Mouse (Mus musculus) kidney, embryonic 15.5 days (tissue): ENCODE measurements around the gene Spint1. TPM values are rescaled to one million over a fixed set of nuclear protein-coding genes. Genes with fewer than 3 reads are reported as not detected.

Source experiments
- ATAC-seq: fragments of 200-750 bp; cut with Nextera tagmentation; replicated peaks from 2 replicates; pipeline ENCODE4 v1.8.0; 2017; ENCODE audit warnings: moderate TSS enrichment; ENCODE audit not compliant: low FRiP score
- H3K27ac ChIP-seq: fragments of 300-500 bp; sonication (generic); 2 replicates; pipeline ENCODE4 v1.5.1; 2015; ENCODE audit warnings: mild to moderate bottlenecking, inconsistent platforms
- H3K27me3 ChIP-seq: fragments of 300-500 bp; sonication (generic); 2 replicates; pipeline ENCODE4 v1.6.1; 2015; ENCODE audit warnings: inconsistent platforms
- H3K36me3 ChIP-seq: fragments of 300-500 bp; sonication (generic); 2 replicates; pipeline ENCODE4 v1.6.1; 2015; ENCODE audit warnings: inconsistent platforms
- H3K4me1 ChIP-seq: fragments of 300-500 bp; sonication (generic); 2 replicates; pipeline ENCODE4 v1.6.1; 2015; ENCODE audit warnings: inconsistent platforms
- H3K4me2 ChIP-seq: fragments of 300-500 bp; sonication (generic); 2 replicates; pipeline ENCODE4 v1.6.1; 2015; ENCODE audit warnings: moderate library complexity, mild to moderate bottlenecking, inconsistent platforms
- H3K4me3 ChIP-seq: fragments of 300-500 bp; sonication (generic); replicated peaks from 2 replicates; pipeline ENCODE4 v1.5.1; 2015; ENCODE audit warnings: mild to moderate bottlenecking, inconsistent platforms
- H3K9ac ChIP-seq: fragments of 300-500 bp; sonication (generic); 2 replicates; pipeline ENCODE4 v1.6.1; 2015; ENCODE audit warnings: mild to moderate bottlenecking, inconsistent platforms
- H3K9me3 ChIP-seq: fragments of 300-500 bp; sonication (generic); replicated peaks from 2 replicates; pipeline ENCODE4 v1.6.1; 2016; ENCODE audit warnings: inconsistent platforms
- WGBS: fragments of 180-500 bp; shearing (Covaris S2); methylation state at CpG from one replicate; pipeline ENCODE4 v1.1.7; 2015; ENCODE audit warnings: mixed read lengths; 5-methylcytosine and 5-hydroxymethylcytosine counted together
- polyA plus RNA-seq: library from polyadenylated mRNA; unstranded; fragments of >200 nt; fragmentation: Nextera tagmentation; extraction: Ambion mirVana; gene quantifications from 2 replicates; pipeline ENCODE4 v1.2.1, GENCODE M21; 2015

Spint1 gene
- polyA plus RNA-seq, 1 experiment from 2014 or later, result 34.3 TPM

DNA sequence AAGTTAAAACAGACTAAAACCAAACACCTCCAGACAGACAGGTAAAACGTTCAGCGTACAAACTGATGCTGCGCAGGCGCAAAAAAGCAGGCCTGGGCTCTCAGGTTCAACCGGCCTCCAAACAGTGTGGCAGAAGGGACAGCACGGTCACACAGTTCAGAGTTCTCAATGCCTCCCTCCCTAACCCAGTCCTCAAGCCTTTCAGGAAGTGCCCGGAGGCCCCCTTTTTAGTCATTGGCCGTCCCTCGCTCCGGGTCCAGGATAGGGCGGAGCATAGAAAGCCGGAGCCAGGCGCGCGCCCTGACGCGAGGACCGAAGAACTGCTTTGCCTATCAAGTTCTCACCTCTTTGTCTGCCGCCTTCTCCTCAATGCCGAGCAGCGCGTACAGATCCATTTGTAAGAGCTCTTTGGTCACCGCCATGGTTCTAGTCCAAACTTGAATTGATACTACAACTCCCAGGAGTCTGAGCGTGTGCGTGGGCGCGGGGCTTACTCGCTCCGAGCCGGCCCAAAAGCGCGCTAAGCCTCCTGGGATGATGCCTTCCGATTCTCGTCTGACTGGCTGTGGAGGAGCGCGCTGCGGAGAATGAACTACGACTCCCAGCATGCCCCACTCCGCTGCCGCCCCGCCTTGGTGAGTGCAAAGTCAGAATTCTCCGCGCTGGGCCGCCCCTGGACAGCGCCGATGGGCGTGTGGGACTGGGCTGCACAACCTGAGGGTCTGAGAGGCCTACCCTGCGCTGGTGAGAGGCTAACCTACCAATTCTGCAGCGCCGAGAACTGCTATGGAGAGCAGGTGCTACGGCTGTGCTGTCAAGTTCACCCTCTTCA is 28.6 kb upstream of the Spint1 start, which contains the start of the genes Zfyve19 and Dnajc17:
Gene Zfyve19, plus strand, starts transcription at position 274 of the 832 bp plus-strand sequence.
Gene Dnajc17, minus strand, starts transcription at position 452 of the 832 bp plus-strand sequence.
- Histone ChIP-seq H3K4me1 (peaks cover 23% of the 10 kb centered on the region), H3K4me2 (peak within 1 kb of the TSS; percentile 69)
- under 1% methylated on average over 51 of the region's 51 CpGs for WGBS

DNA sequence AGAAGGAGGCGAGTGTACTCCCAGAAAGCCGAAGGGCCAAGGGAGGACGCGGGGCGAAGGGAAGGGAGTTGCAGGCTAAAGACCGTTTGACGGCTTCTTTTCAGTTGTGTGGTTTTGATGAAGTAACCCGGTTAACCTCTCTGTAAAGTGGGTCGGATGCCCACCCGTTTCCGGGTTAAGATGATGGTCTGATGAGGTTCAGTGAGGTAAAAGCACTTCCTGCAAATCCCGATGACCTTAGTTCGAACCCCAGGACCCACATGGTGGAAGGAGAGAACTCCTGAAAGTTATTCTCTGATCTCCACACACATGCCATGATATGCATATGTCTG is 28.0 kb upstream of the Spint1 start:
- Histone ChIP-seq H3K4me2 (peak overlapping the region; percentile 69), H3K27ac (peak overlapping the region; percentile 93), H3K4me3 (peak overlapping the region; percentile 65), H3K36me3 (peaks cover 36% of the 10 kb centered on the region), H3K27me3 (no peaks in the 10 kb centered on the region), H3K9me3 (no peaks in the 10 kb centered on the region), H3K4me1 (peaks cover 18% of the 10 kb centered on the region), H3K9ac (peak overlapping the region; percentile 63)
- under 1% methylated on average over 13 of the region's 13 CpGs for WGBS
- 0 out of 2 replicates have a peak, but pooled peaks have one; percentile 0 for ATAC-seq

More for the DNA sequence above, 28.6 kb upstream of the Spint1 start, which contains the start of the genes Zfyve19 and Dnajc17:
- H3K9ac ChIP-seq, result peak within 1 kb of the TSS; percentile 64
- peak; percentile 98 for ATAC-seq
- H3K4me3 ChIP-seq, result peak within 1 kb of the TSS; percentile 65
- H3K27ac ChIP-seq, result peak within 1 kb of the TSS; percentile 93
- H3K36me3 ChIP-seq, result peaks cover 32% of the 10 kb centered on the region
- H3K27me3 ChIP-seq, result no peaks in the 10 kb centered on the region
- no peaks in the 10 kb centered on the region for H3K9me3 ChIP-seq

DNA sequence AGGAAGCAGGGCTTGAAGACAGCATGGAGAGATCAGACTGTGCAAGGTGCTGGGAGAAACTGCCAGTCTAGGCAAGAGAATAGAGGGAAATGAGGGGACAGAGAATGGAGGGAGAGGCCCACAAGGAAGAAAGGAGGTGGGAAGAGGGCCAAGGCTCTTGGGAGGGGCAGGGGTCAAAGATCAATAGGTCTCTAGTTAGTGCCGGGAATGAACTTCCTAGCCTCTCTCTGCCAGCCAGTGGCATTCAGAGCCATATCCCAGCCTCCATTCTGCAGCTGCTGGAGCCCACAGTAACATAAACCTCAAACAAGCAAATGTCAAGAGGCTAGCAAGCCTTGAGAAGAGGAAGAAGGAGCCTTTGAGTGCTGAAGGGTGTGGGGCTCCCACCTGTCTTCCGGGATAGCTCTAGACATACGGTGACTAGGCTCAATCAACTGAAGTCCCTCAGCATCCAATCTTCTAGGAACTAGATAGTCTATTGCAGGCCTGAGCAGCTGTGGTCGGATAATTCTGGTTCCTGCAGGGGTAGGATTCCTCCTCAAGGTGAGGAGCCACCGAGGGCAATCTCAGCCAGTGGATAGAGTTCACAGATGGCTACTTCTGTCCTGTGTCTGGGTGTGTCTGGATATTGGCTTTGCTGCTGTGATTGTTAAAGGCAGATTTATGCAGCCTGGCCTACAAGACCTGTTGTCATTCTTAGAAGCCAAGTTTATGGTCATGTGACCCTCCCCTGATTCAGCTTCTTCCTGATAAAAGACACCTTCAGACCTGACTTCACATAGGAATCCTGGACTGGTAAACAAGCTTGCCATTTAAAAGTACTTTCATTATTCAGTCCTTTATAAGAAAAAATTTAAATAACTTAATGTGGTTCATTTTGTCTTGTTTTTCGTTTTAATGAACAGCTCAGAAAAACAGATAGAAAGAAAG is 7.1 kb upstream of the Spint1 start, which contains the start of gene Ppp1r14d:
Gene Ppp1r14d, minus strand, starts transcription at position 132 of the 930 bp plus-strand sequence.
- no peak within 1 kb of the TSS for H3K9ac ChIP-seq
- ATAC-seq, result no peak
- no peak within 1 kb of the TSS for H3K4me2 ChIP-seq
- H3K9me3 ChIP-seq, result no peaks in the 10 kb centered on the region
- 65% methylated on average over 6 of the region's 6 CpGs for WGBS
- 0 out of 2 replicates have a peak, but pooled peaks cover 2% of the 10 kb centered on the region for H3K4me1 ChIP-seq
- H3K27ac ChIP-seq, result no peak within 1 kb of the TSS
- H3K27me3 ChIP-seq, result no peaks in the 10 kb centered on the region; the same call in 1 of the 2 replicates
- no peak within 1 kb of the TSS for H3K4me3 ChIP-seq
- H3K36me3 ChIP-seq, result no peaks in the 10 kb centered on the region

DNA sequence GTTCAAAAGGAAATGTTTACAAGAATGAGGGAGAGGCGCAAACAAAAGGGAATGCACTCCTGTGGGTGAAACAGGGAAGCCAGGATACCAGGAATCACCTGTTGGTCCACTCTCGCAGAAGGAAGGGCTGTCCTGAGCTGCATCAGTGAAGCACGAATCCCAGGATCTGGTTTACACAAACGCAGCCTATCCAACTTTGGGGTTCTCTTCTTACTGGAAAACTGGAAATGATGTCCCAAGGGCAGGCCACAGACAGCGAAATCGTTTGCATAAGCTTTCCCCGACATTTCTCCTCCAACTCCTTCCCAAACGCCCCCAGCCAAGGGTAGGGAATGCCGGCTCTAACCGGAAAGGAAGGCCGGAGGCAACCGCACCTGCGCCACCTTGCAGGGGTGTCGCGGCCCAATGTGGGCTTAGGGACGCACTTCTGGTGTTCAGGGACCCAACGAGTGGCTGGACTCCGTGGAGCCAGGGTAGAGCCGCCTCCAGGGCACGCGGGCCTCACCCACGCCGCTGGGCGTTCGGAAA is 416 bp upstream of the Spint1 start:
- WGBS, result 5% methylated on average over 25 of the region's 25 CpGs
- Histone ChIP-seq H3K4me3 (peak overlapping the region; percentile 63), H3K27me3 (peaks cover 50% of the 10 kb centered on the region), H3K4me2 (peak overlapping the region; percentile 93), H3K4me1 (peaks cover 23% of the 10 kb centered on the region), H3K9ac (peak overlapping the region; percentile 48), H3K27ac (peak overlapping the region; percentile 82), H3K9me3 (no peaks in the 10 kb centered on the region), H3K36me3 (no peaks in the 10 kb centered on the region)
- ATAC-seq, result no peak; the same call in 1 of the 2 replicates

DNA sequence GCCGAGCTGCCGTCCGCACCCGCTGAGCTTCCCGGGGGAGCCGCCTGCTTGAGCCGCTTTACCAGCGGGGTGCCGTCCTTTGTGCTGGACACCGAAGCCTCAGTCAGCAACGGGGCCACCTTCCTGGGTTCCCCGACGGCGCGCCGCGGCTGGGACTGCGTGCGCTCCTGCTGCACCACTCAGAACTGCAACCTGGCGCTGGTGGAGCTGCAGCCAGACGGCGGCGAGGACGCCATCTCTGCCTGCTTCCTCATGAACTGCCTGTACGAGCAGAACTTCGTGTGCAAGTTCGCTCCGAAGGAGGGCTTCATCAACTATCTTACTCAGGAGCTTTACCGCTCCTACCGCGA is 684 bp downstream of the Spint1 start:
- peaks cover 26% of the 10 kb centered on the region for H3K4me1 ChIP-seq
- peak overlapping the region; percentile 82 for H3K27ac ChIP-seq
- peaks cover 50% of the 10 kb centered on the region for H3K27me3 ChIP-seq
- 2% methylated on average over 31 of the region's 31 CpGs for WGBS
- peak; percentile 17; the same call in 1 of the 2 replicates for ATAC-seq
- H3K9me3 ChIP-seq, result no peaks in the 10 kb centered on the region
- H3K9ac ChIP-seq, result peak overlapping the region; percentile 48
- H3K4me2 ChIP-seq, result peak overlapping the region; percentile 93
- peak overlapping the region; percentile 63 for H3K4me3 ChIP-seq
- H3K36me3 ChIP-seq, result no peaks in the 10 kb centered on the region

DNA sequence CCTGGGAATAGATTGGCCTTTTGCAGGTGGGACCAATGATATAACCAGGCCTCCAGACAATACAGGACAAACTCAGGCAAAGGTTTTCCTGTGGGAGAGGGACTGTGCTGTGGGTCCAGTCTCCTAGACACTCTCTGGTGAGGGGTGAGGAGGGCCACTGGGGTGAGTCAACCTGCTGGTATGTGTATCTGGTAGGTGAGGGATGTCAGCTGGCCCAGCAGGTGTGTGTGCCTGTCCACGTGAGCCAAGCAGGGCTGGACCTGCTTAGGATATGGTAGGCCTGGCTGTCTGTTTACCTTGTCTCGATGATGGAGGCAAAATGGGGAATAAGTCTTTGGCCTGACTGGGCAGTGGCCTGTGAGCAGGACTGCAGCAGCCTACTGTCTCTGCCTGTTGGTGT is 1.5 kb downstream of the Spint1 start:
- Histone ChIP-seq H3K9me3 (no peaks in the 10 kb centered on the region), H3K27me3 (peaks cover 50% of the 10 kb centered on the region), H3K36me3 (no peaks in the 10 kb centered on the region), H3K9ac (0 out of 2 replicates have a peak overlapping the region, but pooled peaks have one; percentile 48), H3K4me1 (peaks cover 26% of the 10 kb centered on the region), H3K4me3 (peak overlapping the region; percentile 63), H3K4me2 (peak overlapping the region; percentile 93), H3K27ac (no peak overlapping the region)
- 68% methylated on average over 2 of the region's 2 CpGs for WGBS
- no peak for ATAC-seq

DNA sequence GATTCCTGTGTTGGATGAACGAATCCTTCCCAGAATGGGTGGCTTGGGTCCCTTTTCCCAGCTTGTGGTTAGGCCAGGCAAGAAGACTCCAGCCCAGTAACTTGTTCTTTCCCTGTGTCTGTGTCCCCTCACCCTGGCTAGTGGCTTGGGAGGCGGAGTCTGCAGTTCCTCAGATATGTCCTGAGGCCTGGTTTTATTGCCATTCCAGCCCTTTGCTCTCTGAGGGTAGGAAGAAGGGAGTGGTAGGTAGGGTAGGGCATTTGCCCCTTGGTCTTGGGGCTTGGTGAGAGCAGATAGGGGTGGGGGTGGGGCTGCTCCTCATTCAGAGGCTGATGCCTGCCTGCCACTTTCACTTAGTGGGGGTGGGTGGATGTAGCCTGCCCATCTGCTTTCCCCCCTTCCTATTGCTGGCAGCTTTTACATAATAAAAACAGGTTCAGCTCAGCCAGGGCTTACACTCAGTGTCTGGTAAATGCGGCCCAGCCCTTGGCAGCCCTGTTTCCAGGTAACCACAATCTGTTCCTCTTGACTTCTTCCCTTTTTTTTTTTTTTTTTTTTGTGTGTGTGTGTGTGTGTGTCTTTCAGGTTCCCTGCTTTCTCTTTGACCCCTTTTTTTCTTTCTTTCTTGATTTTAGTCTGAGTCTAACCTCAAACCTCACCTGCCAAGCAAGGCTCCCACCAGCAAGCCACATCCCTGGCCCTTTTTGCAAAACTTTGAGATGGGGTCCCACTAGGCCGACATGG is 3.1 kb downstream of the Spint1 start:
- no peaks in the 10 kb centered on the region for H3K9me3 ChIP-seq
- peak overlapping the region; percentile 93; the same call in 1 of the 2 replicates for H3K4me2 ChIP-seq
- peaks cover 26% of the 10 kb centered on the region for H3K4me1 ChIP-seq
- H3K27me3 ChIP-seq, result peaks cover 49% of the 10 kb centered on the region
- H3K27ac ChIP-seq, result no peak overlapping the region
- ATAC-seq, result no peak
- H3K36me3 ChIP-seq, result no peaks in the 10 kb centered on the region
- no peak overlapping the region for H3K4me3 ChIP-seq
- WGBS, result 52% methylated on average over 4 of the region's 4 CpGs
- H3K9ac ChIP-seq, result no peak overlapping the region

DNA sequence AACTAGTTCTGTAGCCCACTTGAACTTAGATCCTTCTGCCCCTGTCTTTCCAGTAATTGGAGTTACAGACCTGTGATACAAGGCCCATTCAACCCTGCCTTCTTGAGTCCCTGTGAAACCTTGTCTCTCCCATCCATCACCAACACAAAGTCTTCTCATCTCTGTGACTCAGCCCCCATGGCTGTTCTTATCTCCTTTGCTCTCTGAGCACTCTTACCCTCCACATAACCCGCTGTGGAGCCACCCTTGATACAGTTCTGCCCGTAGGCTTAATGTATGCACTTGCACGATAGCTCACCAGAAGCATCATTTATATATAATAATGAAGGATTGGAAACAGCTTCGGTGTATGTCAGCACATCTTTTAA is 3.6 kb downstream of the Spint1 start:
- no peak for ATAC-seq
- Histone ChIP-seq H3K36me3 (no peaks in the 10 kb centered on the region), H3K9ac (no peak overlapping the region), H3K4me2 (no peak overlapping the region), H3K4me3 (no peak overlapping the region), H3K9me3 (no peaks in the 10 kb centered on the region), H3K27me3 (peaks cover 44% of the 10 kb centered on the region), H3K4me1 (peaks cover 26% of the 10 kb centered on the region), H3K27ac (no peak overlapping the region)
- WGBS, result 89% methylated on average over 4 of the region's 4 CpGs

DNA sequence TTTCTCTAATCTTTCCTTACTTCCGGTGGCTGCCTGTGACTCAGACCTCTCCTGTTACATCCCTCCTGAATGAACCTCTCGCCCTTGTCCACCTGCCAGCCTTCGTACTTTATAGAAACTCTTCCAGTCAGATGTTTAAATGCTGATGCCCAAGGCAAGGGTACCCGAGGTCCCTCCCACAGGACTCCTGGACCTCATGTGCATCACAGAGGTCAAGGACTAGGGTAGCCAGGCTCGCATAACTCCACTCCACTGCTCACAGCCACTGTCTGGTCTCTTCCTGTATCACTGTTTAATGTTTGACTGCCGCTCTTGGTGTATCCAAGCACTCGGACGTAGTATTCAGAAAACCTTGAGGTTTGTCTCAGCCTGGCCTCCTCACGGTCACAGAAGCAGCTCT is 5.4 kb downstream of the Spint1 start:
- H3K4me2 ChIP-seq, result no peak overlapping the region
- H3K9me3 ChIP-seq, result no peaks in the 10 kb centered on the region
- H3K27me3 ChIP-seq, result peaks cover 26% of the 10 kb centered on the region
- no peak overlapping the region for H3K4me3 ChIP-seq
- H3K27ac ChIP-seq, result no peak overlapping the region
- 0 out of 2 replicates have a peak, but pooled peaks cover 5% of the 10 kb centered on the region for H3K36me3 ChIP-seq
- WGBS, result 70% methylated on average over 9 of the region's 9 CpGs
- peak; percentile 61; the same call in 1 of the 2 replicates for ATAC-seq
- H3K4me1 ChIP-seq, result peaks cover 13% of the 10 kb centered on the region
- no peak overlapping the region for H3K9ac ChIP-seq

DNA sequence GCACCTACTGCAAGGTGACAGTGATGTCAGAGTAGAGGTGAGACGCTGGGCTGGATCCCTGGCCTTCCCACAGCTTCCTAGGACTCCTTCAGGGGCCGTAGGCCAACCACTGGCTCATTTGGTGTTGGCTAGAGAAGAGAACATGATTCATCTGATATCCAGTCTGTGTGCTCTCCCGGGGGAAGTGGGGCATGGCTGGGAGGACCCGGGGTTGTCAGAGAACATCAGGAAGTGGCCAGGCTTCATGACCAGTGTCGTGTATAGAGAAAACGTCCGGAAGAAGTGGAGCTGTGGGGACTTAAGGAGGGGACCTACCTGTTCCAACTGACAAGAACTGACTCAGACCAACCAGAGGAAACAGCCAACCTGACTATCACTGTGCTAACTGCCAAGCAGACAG is 8.1 kb downstream of the Spint1 start:
- 77% methylated on average over 7 of the region's 7 CpGs for WGBS
- Histone ChIP-seq H3K27me3 (peaks cover 1% of the 10 kb centered on the region), H3K36me3 (0 out of 2 replicates have a peak, but pooled peaks cover 5% of the 10 kb centered on the region), H3K4me3 (no peak overlapping the region), H3K27ac (no peak overlapping the region), H3K9ac (no peak overlapping the region), H3K4me1 (peaks cover 4% of the 10 kb centered on the region; the same call in 1 of the 2 replicates), H3K9me3 (no peaks in the 10 kb centered on the region), H3K4me2 (no peak overlapping the region)
- ATAC-seq, result no peak

DNA sequence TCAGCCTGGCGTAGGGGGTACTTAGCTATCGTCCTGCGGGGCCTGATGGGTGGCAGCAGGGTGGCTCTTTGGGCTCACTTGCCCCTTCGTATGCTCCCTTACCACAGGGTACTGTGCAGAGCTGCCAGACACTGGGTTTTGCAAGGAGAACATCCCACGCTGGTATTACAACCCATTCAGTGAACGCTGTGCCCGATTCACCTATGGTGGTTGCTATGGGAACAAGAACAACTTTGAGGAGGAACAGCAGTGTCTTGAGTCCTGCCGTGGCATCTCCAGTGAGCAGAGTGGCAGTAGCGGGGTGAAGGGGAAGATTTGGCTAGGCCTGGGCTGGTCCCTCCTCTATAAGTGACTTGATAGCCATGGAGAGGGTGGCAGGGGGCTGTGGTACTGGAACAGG is 10.7 kb downstream of the Spint1 start:
- Histone ChIP-seq H3K27me3 (peaks cover 3% of the 10 kb centered on the region; the same call in 1 of the 2 replicates), H3K4me2 (no peak overlapping the region), H3K4me3 (no peak overlapping the region), H3K36me3 (0 out of 2 replicates have a peak, but pooled peaks cover 5% of the 10 kb centered on the region), H3K9me3 (no peaks in the 10 kb centered on the region), H3K9ac (no peak overlapping the region), H3K27ac (no peak overlapping the region), H3K4me1 (peaks cover 4% of the 10 kb centered on the region; the same call in 1 of the 2 replicates)
- WGBS, result 83% methylated on average over 9 of the region's 9 CpGs
- ATAC-seq, result no peak
